Comparison of ENCODE assay signal across 12 mouse cellular contexts in the genomic region with DNA sequence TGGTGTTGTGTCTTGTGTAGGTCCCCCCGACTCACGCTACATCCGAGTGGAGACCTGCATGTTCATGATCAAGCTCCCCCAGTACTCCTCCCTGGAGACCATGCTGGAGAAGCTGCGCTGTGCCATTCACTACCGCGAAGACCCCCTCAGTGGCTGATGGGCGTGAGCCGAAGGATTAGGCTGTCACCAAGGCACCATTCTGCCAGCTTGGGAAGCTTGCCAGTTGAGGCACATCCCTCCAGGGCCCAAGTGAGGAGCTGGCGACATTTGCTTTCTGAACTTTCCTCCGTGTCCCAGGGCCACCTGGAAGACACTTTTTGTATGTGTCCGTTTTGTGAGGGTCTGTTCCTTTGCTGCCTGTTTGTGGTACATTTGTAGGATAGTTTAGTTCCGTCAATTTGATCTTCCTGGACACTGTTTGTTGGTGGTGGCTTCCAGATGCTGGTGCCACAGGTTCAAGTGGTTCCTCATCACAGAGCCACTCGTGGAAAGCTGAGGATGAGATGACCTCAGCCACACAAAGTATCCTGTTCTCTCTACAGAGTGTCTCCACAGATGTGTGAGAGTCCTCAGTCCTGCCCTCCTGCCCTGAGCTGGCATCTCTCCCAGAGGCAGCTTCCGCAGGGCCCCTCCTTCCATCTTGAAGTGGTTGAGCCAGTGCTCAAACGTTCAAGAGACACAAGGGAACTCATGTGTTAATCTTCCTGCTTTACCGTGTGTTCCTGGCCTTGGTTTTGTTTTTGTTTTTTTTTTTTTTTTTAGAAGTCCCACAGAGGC. TPM values are rescaled to one million over a fixed set of nuclear protein-coding genes. Genes with fewer than 3 reads are reported as not detected.
DNase-seq lines count a peak whose midpoint lies in the region; TF ChIP-seq lines count a peak whose summit lies in the region.
"Had no signal": no experiment of that assay in that cellular context is flagged by ENCODE, and none has a peak within 500 bp of the region (broad histone marks: within the 10 kb centered on the region; RNA-seq: fewer than 3 reads in every experiment).

No protein-coding gene starts in this region.

- no peak for TF ChIP-seq CTCF in brain, embryonic 14.5 days (IDR thresholded peaks at IDR 0.05; ENCODE audit: borderline replicate concordance, extremely low read depth, insufficient read depth, insufficient read length)

- DNase-seq in cerebellum, postnatal 25 days = peak; percentile 43 to 56
- DNase-seq in cerebellum, adult 8-10 months = no peak
- peak; percentile 60 for DNase-seq in left cerebral cortex, postnatal 4 days
- no peak for DNase-seq in left cerebral cortex, adult 9 months (ENCODE audit: low spot score in 2 of 2)
- DNase-seq in brain, embryonic 14.5 days (ENCODE audit: low read depth) = peak; percentile 41
- peak; percentile 44 for DNase-seq in lung, postnatal 25 days (ENCODE audit: low spot score)
- DNase-seq in gastrocnemius, postnatal 14 days = no peak
- no peak for DNase-seq in layer of hippocampus, postnatal 10 days (ENCODE audit: low spot score in 2 of 2)
- DNase-seq: adrenal gland, adult 8-10 months; cerebellum, adult 9-10 months; retina, postnatal 1 day; thymus, postnatal 14 days had no signal

- TF ChIP-seq POLR2A in brain, embryonic 14.5 days (IDR thresholded peaks at IDR 0.05; ENCODE audit: borderline replicate concordance, extremely low read depth, insufficient read depth, insufficient read length, poor library complexity, severe bottlenecking) = no peak

- intact Hi-C loops in left cerebral cortex, postnatal 4 days (cut with DNase I) = loop anchor here (10.0 kb wide), 1 partner anchor 68 kb away; no protein-coding TSS in a partner anchor
- intact Hi-C loops in gastrocnemius, postnatal 14 days (cut with DNase I; ENCODE audit: low total_unique reads) = no loop called here

RNA-seq across cellular contexts. Expression of a gene that starts 18.8 kb away (rescaled TPM):
- 100 to 1,000 TPM; 111 to 120 TPM for total RNA-seq in left cerebral cortex, postnatal 4 days (2021)
- polyA plus RNA-seq in brain, embryonic 14.5 days (2012; rRNA removed) = 157 and 195 TPM in 2 replicates
- total RNA-seq in gastrocnemius, postnatal 14 days (2021) = 10 to 100 TPM; 34.9 to 35.5 TPM
- 10 to 100 TPM; 83.2 to 90.3 TPM for total RNA-seq in layer of hippocampus, postnatal 10 days (2021)

RNA-seq across cellular contexts. Expression of a gene that starts 31.1 kb away (rescaled TPM):
- 10 to 100 TPM; 49.3 to 51.0 TPM for total RNA-seq in left cerebral cortex, postnatal 4 days (2021)
- polyA plus RNA-seq in brain, embryonic 14.5 days (2012; rRNA removed) = 29.7 and 30.1 TPM in 2 replicates
- 10 to 100 TPM; 19.9 to 20.5 TPM for total RNA-seq in gastrocnemius, postnatal 14 days (2021)
- 10 to 100 TPM; 43.9 to 45.3 TPM for total RNA-seq in layer of hippocampus, postnatal 10 days (2021)

Comparison
In these comparisons a context has a peak if more than half of its experiments do, and no peak if none do; other contexts are left out.
1. DNase-seq: peak in cerebellum, postnatal 25 days (2 of 2), left cerebral cortex, postnatal 4 days (single experiment), brain, embryonic 14.5 days (single experiment) and lung, postnatal 25 days (single experiment); none in cerebellum, adult 8-10 months (single experiment), left cerebral cortex, adult 9 months (0 of 2), gastrocnemius, postnatal 14 days (single experiment) and layer of hippocampus, postnatal 10 days (0 of 2).